Mouse (Mus musculus): ENCODE results near the gene Kif6. TPM values are rescaled to one million over a fixed set of nuclear protein-coding genes. Genes with fewer than 3 reads are reported as not detected.

The Kif6 gene
- polyA plus RNA-seq, 1 experiment from 2014 or later: 3.7 TPM

- DNase-seq (ENCODE audit: low spot score) (no peak), ATAC-seq (ENCODE audit: low FRiP score) (no peak)
- no peaks in the 10 kb centered on the region for H3K27me3 ChIP-seq (ENCODE audit: control insufficient read depth, insufficient read depth, low read length)
- no peak overlapping the region for H3K4me3 ChIP-seq (replicated peaks; ENCODE audit: low read length)
- H3K4me2 ChIP-seq (replicated peaks): no peak overlapping the region
- no peak overlapping the region for H3K27ac ChIP-seq
- 72% methylated on average over 3 of the region's 3 CpGs for WGBS
- 0 out of 2 replicates have a peak, but pooled peaks cover 5% of the 10 kb centered on the region for H3K4me1 ChIP-seq (replicated peaks; ENCODE audit: control insufficient read depth, insufficient read depth, low read length)
- H3K9ac ChIP-seq: no peak overlapping the region
- H3K9me3 ChIP-seq (ENCODE audit: control insufficient read depth, low read length): no peaks in the 10 kb centered on the region
- H3K36me3 ChIP-seq (replicated peaks; ENCODE audit: control insufficient read depth, insufficient read depth): no peaks in the 10 kb centered on the region
Measured at GRCm38 (mm10) chr17:49831745-49832144, 216.8 kb downstream of the Kif6 start.

- Histone ChIP-seq H3K27me3 (ENCODE audit: control insufficient read depth, insufficient read depth, low read length) (no peaks in the 10 kb centered on the region), H3K9ac (no peak overlapping the region), H3K9me3 (ENCODE audit: control insufficient read depth, low read length) (no peaks in the 10 kb centered on the region), H3K36me3 (replicated peaks; ENCODE audit: control insufficient read depth, insufficient read depth) (no peaks in the 10 kb centered on the region), H3K4me3 (replicated peaks; ENCODE audit: low read length) (no peak overlapping the region), H3K4me2 (replicated peaks) (no peak overlapping the region), H3K4me1 (replicated peaks; ENCODE audit: control insufficient read depth, insufficient read depth, low read length) (0 out of 2 replicates have a peak, but pooled peaks cover 5% of the 10 kb centered on the region), H3K27ac (no peak overlapping the region)
- WGBS: 80% methylated on average over 5 of the region's 5 CpGs
- ATAC-seq (ENCODE audit: low FRiP score): no peak
- DNase-seq (ENCODE audit: low spot score): no peak
Measured at GRCm38 (mm10) chr17:49834044-49834545, 219.2 kb downstream of the Kif6 start.

GRCm38 (mm10) chr17:49837417-49837816, 222.5 kb downstream of the Kif6 start:
- no peak overlapping the region for H3K4me2 ChIP-seq (replicated peaks)
- no peaks in the 10 kb centered on the region for H3K36me3 ChIP-seq (replicated peaks; ENCODE audit: control insufficient read depth, insufficient read depth)
- no peaks in the 10 kb centered on the region for H3K9me3 ChIP-seq (ENCODE audit: control insufficient read depth, low read length)
- no peaks in the 10 kb centered on the region for H3K27me3 ChIP-seq (ENCODE audit: control insufficient read depth, insufficient read depth, low read length)
- DNase-seq (ENCODE audit: low spot score) (no peak), ATAC-seq (ENCODE audit: low FRiP score) (no peak)
- 0 out of 2 replicates have a peak, but pooled peaks cover 5% of the 10 kb centered on the region for H3K4me1 ChIP-seq (replicated peaks; ENCODE audit: control insufficient read depth, insufficient read depth, low read length)
- no peak overlapping the region for H3K9ac ChIP-seq
- H3K4me3 ChIP-seq (replicated peaks; ENCODE audit: low read length): no peak overlapping the region
- 55% methylated on average over 5 of the region's 5 CpGs for WGBS
- H3K27ac ChIP-seq: no peak overlapping the region

- ATAC-seq (ENCODE audit: low FRiP score): no peak
Measured at GRCm38 (mm10) chr17:49839243-49839642, 224.3 kb downstream of the Kif6 start.

DNA sequence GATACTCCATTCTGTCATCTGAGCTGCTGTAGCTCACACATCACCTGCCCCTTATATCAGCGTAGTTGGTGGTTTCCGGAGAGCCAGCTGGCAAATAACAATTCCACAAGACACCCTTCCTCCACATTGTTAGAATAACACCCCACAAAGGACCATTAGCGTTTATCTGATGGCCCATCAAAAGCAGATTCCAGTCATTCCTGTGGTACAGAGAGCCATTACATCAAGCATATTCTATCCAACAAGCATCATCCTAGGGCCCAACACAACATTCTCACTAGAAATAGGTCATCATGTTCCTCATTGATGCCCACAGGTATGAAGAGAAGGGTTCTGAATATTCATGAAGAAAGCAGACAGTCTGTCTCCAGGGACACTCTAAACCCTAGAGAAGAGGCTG, 236.3 kb downstream of the Kif6 start:
- 91% methylated on average over 3 of the region's 3 CpGs for whole genome bisulfite sequencing

More at GRCm38 (mm10) chr17:49839243-49839642, 224.3 kb downstream of the Kif6 start:
- H3K4me3 ChIP-seq (replicated peaks; ENCODE audit: low read length): no peak overlapping the region
- H3K4me1 ChIP-seq (replicated peaks; ENCODE audit: control insufficient read depth, insufficient read depth, low read length): 0 out of 2 replicates have a peak, but pooled peaks cover 5% of the 10 kb centered on the region
- no peaks in the 10 kb centered on the region for H3K36me3 ChIP-seq (replicated peaks; ENCODE audit: control insufficient read depth, insufficient read depth)
- H3K27ac ChIP-seq: no peak overlapping the region
- H3K27me3 ChIP-seq (ENCODE audit: control insufficient read depth, insufficient read depth, low read length): no peaks in the 10 kb centered on the region
- H3K4me2 ChIP-seq (replicated peaks): no peak overlapping the region
- WGBS: 79% methylated on average over 3 of the region's 3 CpGs
- DNase-seq (ENCODE audit: low spot score): no peak
- no peaks in the 10 kb centered on the region for H3K9me3 ChIP-seq (ENCODE audit: control insufficient read depth, low read length)
- no peak overlapping the region for H3K9ac ChIP-seq

DNA sequence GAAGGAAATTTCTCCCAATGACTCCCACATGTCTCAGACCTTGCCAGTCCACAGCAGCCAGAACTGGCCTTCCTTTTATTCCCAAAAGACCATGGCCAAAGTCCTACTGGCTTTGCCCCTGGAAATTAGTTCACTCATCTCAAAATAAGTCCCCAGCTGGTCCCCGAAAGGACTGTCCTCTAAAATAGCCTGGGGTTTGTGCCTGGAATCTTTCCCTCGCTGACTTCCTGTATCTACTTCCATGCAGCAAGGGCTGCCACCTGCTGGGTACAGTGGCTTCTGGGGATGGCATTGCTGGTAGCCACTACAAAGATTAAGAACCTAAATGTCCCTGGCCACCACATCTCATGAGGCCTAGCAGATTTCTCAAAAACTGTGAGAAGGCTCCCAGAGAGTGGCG, 237.2 kb downstream of the Kif6 start:
- no peaks in the 10 kb centered on the region for H3K9me3 ChIP-seq (ENCODE audit: control insufficient read depth, low read length)
- DNase-seq (ENCODE audit: low spot score): no peak

More for the DNA sequence above, 236.3 kb downstream of the Kif6 start:
- no peak for DNase-seq (ENCODE audit: low spot score)
- ATAC-seq (ENCODE audit: low FRiP score): no peak
- Histone ChIP-seq H3K4me3 (replicated peaks; ENCODE audit: low read length) (no peak overlapping the region), H3K4me2 (replicated peaks) (no peak overlapping the region), H3K4me1 (replicated peaks; ENCODE audit: control insufficient read depth, insufficient read depth, low read length) (peaks cover 7% of the 10 kb centered on the region; the same call in 1 of the 2 replicates), H3K36me3 (replicated peaks; ENCODE audit: control insufficient read depth, insufficient read depth) (no peaks in the 10 kb centered on the region), H3K27me3 (ENCODE audit: control insufficient read depth, insufficient read depth, low read length) (no peaks in the 10 kb centered on the region), H3K27ac (no peak overlapping the region), H3K9ac (no peak overlapping the region), H3K9me3 (ENCODE audit: control insufficient read depth, low read length) (no peaks in the 10 kb centered on the region)

GRCm38 (mm10) chr17:49855785-49856184, 240.8 kb downstream of the Kif6 start:
- H3K4me3 ChIP-seq (replicated peaks; ENCODE audit: low read length): no peak overlapping the region
- H3K9ac ChIP-seq: no peak overlapping the region
- H3K36me3 ChIP-seq (replicated peaks; ENCODE audit: control insufficient read depth, insufficient read depth): no peaks in the 10 kb centered on the region
- no peaks in the 10 kb centered on the region for H3K9me3 ChIP-seq (ENCODE audit: control insufficient read depth, low read length)
- H3K27ac ChIP-seq: peak overlapping the region; percentile 70
- WGBS: 19% methylated on average over 4 of the region's 4 CpGs
- H3K27me3 ChIP-seq (ENCODE audit: control insufficient read depth, insufficient read depth, low read length): no peaks in the 10 kb centered on the region
- H3K4me2 ChIP-seq (replicated peaks): no peak overlapping the region
- peaks cover 7% of the 10 kb centered on the region; the same call in 1 of the 2 replicates for H3K4me1 ChIP-seq (replicated peaks; ENCODE audit: control insufficient read depth, insufficient read depth, low read length)
- ATAC-seq (ENCODE audit: low FRiP score) (peak; percentile 59; the same call in 1 of the 2 replicates), DNase-seq (ENCODE audit: low spot score) (no peak)

More for the DNA sequence above, 237.2 kb downstream of the Kif6 start:
- Histone ChIP-seq H3K36me3 (replicated peaks; ENCODE audit: control insufficient read depth, insufficient read depth) (no peaks in the 10 kb centered on the region), H3K27ac (no peak overlapping the region), H3K4me2 (replicated peaks) (no peak overlapping the region), H3K4me3 (replicated peaks; ENCODE audit: low read length) (no peak overlapping the region), H3K9ac (no peak overlapping the region), H3K27me3 (ENCODE audit: control insufficient read depth, insufficient read depth, low read length) (no peaks in the 10 kb centered on the region), H3K4me1 (replicated peaks; ENCODE audit: control insufficient read depth, insufficient read depth, low read length) (peaks cover 7% of the 10 kb centered on the region; the same call in 1 of the 2 replicates)
- WGBS: 82% methylated on average over 3 of the region's 3 CpGs
- ATAC-seq (ENCODE audit: low FRiP score): no peak

DNA sequence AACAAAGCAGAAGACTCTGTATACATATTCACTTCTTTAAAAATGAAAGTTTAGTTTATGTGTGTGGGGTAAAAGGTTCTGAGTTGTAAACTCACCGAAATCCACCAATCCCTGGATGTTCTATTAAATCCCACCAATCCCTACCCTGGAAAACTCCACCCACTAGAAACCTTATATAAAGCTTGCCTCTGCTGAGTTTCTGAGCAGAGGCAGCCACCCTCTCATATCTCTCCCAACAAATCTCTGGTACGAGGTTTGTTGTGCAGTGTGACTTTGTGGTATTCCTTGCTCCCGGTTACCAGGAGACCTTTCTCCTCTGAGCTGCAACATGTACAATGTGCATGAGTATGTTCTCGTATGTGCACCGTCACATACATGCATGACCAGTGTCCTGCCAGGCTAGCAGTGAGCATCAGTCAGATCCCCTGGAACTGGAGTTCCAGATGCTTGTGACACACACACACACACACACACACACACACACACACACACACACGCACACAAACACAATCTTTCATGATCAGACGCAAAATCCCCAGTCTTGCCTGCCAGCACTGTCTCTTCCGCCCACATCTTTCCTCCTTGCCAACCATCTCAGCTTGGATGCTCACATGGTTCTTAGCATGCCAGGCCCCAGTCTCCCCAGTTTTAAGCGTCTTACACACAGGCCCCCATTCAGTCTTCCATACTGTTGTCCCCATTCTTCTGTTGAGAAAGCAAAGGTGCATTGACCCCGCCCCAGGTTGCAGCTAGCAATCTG, 245.3 kb downstream of the Kif6 start:
- H3K36me3 ChIP-seq (replicated peaks; ENCODE audit: control insufficient read depth, insufficient read depth): no peaks in the 10 kb centered on the region
- DNase-seq (ENCODE audit: low spot score) (no peak), ATAC-seq (ENCODE audit: low FRiP score) (no peak)
- WGBS: 90% methylated on average over 10 of the region's 10 CpGs
- H3K9me3 ChIP-seq (ENCODE audit: control insufficient read depth, low read length): no peaks in the 10 kb centered on the region
- H3K27ac ChIP-seq: no peak overlapping the region
- no peak overlapping the region for H3K4me2 ChIP-seq (replicated peaks)
- H3K4me3 ChIP-seq (replicated peaks; ENCODE audit: low read length): no peak overlapping the region
- H3K27me3 ChIP-seq (ENCODE audit: control insufficient read depth, insufficient read depth, low read length): no peaks in the 10 kb centered on the region
- peaks cover 10% of the 10 kb centered on the region; the same call in 1 of the 2 replicates for H3K4me1 ChIP-seq (replicated peaks; ENCODE audit: control insufficient read depth, insufficient read depth, low read length)
- no peak overlapping the region for H3K9ac ChIP-seq

DNA sequence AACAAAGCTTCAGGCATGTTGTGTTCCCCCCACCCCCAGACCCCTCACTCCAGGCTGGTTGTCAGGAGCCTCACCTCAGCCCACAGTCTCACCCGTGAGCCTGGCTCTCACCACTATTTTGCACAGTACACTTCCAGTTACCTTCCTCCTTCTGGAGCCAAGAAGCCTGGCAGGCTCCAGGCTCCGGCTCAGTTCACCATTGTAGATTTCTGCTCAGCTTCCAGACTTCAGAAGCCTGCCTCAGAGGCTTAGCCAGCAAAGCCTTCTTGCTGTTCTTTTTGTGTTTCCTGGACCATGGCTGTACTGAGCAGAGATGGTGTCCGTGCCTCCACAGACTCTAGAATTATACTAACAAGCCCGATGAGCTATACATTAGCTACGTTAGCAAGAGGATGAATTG, 248.7 kb downstream of the Kif6 start:
- H3K27ac ChIP-seq: 0 out of 2 replicates have a peak overlapping the region, but pooled peaks have one; percentile 18

More for the DNA sequence above, 248.7 kb downstream of the Kif6 start:
- Histone ChIP-seq H3K9ac (no peak overlapping the region), H3K4me2 (replicated peaks) (no peak overlapping the region), H3K4me3 (replicated peaks; ENCODE audit: low read length) (no peak overlapping the region), H3K9me3 (ENCODE audit: control insufficient read depth, low read length) (no peaks in the 10 kb centered on the region), H3K36me3 (replicated peaks; ENCODE audit: control insufficient read depth, insufficient read depth) (no peaks in the 10 kb centered on the region), H3K4me1 (replicated peaks; ENCODE audit: control insufficient read depth, insufficient read depth, low read length) (peaks cover 14% of the 10 kb centered on the region; the same call in 1 of the 2 replicates), H3K27me3 (ENCODE audit: control insufficient read depth, insufficient read depth, low read length) (no peaks in the 10 kb centered on the region)
- DNase-seq (ENCODE audit: low spot score) (no peak), ATAC-seq (ENCODE audit: low FRiP score) (0 out of 2 replicates have a peak, but pooled peaks have one; percentile 6)
- 44% methylated on average over 5 of the region's 5 CpGs for WGBS
